Mouse (Mus musculus): ENCODE measurements around the gene Rexo4.

Gene Rexo4

DNA sequence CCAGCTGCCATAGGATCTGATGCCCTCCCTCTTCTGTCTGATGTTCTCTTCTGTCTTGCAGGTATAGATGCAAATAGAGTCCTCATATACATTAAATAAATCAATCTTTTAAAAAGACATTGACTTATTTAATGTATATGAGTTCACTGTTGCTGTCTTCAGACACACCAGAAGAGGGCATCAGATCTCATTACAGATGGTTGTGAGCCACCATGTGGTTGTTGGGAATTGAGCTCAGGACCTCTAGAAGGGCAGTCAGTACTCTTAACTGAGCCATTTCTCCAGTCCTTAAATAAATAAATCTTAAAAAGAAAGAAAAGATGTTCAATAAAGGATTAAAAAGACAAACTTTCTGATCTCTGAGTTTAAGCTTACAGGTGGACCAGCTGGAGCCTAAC, 54.8 kb downstream of the Rexo4 start:
- DNase-seq: no peak

DNA sequence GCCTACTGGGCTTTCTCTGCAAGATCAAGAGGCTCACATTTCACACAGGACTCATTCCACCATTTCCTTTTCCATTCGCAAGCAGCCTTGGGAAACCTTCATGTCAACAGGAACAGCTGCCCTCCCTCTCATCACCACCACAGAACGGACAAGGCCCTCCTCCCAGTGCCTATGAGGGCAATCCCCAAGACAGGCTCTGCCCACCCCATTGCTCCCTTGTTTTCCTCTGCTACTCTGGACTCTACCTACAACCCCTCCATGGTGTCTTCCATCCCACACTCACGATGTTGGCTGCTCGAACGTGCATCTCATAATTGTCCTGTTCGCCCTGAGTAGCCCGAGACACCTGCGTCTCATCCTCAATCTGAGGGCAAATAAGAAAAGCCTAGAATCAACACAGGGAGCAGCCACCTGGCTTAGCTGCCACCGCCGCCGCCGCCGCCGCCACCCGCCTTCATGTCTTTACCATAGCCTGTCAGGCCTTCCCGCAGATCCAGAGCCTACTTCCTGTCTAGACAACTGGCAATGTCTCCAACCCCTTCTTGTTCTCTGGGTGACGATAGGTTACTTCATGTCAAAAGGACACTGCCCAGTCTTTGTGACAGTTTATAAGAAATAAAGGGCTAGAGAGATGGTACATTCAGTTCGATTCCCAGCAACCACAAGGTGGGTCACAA, 55.3 kb downstream of the Rexo4 start:
- peak in 1 of 2 experiments; percentile 17 for DNase-seq

DNA sequence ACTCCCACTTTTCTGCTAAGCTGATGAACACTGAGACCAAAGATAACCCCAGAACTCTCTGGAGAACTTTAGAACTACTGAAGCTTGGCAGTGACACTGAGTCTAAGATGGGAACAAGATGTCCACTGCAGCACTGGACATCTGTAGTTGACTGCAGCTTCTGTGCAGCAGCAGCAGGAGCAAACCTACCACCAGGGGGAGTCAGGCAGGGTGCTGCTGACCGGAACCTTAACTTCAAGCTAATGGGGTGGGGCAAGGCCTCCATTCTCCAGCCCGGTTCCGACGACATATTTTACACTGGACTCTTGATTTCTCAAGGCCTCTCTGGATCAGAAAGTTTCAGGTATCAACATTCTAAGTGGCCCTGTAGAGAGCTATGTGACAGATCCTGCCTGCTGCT, 57.1 kb downstream of the Rexo4 start:
- DNase-seq: peak; percentile 67 to 73

DNA sequence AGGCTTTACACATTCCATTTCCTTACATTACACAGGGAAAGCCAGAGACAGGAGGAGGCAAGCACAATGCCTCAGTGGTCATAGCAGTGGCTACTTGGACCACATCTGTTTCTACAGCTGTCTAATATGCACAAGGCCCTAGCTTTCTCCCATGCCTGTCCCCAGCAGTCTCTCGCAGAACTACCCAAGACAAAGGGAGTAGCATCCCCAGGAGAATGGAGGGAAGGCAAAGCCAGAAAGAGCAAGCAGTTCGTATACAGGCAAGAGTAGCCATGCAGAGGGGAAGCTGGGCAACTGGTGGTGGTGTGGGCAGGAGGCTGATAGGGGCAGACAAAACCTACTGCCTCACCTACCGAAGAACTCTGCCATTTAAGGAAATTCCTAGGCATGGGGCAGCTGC, 57.8 kb downstream of the Rexo4 start:
- no peak for DNase-seq

DNA sequence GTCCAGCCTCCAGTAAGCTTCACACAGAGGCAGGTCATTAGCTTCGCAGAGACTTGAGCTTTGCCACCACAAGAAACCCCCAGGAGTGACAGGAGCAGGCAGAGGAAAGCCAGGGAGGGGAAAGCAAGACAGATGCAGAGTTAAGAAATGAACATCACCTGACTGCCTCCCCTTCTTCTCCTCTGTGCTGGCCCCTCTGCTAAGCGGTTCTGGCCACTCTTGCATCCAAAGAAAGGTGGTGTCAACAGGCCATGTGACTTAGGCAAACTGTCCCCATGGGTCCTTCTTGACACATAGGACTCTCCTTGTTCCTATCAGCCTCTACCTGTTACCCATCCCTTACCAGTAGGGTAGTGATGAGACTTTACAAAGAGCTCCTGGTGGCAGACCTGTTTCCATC, 58.2 kb downstream of the Rexo4 start:
- no peak for DNase-seq

Measured in cerebellum, postnatal 10 days (tissue).